Mouse (Mus musculus) kidney, embryonic 16.5 days (tissue): Measurements from ENCODE around the gene Olfr1437. TPM values are rescaled to one million over a fixed set of nuclear protein-coding genes. Genes with fewer than 3 reads are reported as not detected.
"Not testable (repeated sequence)": the region's sequence is repeated elsewhere in the genome, so short reads cannot be mapped to it uniquely, and the experiment has no call there.

Experiments
- ATAC-seq: fragments of 200-750 bp; cut with Nextera tagmentation; 2 replicates; pipeline ENCODE4 v1.8.0; 2017; ENCODE audit warnings: moderate TSS enrichment; ENCODE audit not compliant: low FRiP score, low TSS enrichment
- H3K27ac ChIP-seq: fragments of 300-500 bp; sonication (generic); 2 replicates; pipeline ENCODE4 v1.5.1; 2014; ENCODE audit warnings: low read length
- H3K27me3 ChIP-seq: fragments of 300-500 bp; sonication (generic); 2 replicates; pipeline ENCODE4 v1.6.1; 2014; ENCODE audit warnings: low read length, control low read depth, mixed read lengths; ENCODE audit not compliant: insufficient read depth
- H3K36me3 ChIP-seq: fragments of 300-500 bp; sonication (generic); 2 replicates; pipeline ENCODE4 v1.6.1; 2014; ENCODE audit warnings: low read length, control low read depth, mixed read lengths; ENCODE audit not compliant: insufficient read depth
- H3K4me1 ChIP-seq: fragments of 300-500 bp; sonication (generic); 2 replicates; pipeline ENCODE4 v1.6.1; 2014; ENCODE audit warnings: low read length, control low read depth, mixed read lengths; ENCODE audit not compliant: insufficient read depth
- H3K4me2 ChIP-seq: fragments of 300-500 bp; sonication (generic); replicated peaks from 2 replicates; pipeline ENCODE4 v1.6.1; 2014; ENCODE audit warnings: low read depth, low read length
- H3K4me3 ChIP-seq: fragments of 300-500 bp; sonication (generic); 2 replicates; pipeline ENCODE4 v1.5.1; 2014; ENCODE audit warnings: mild to moderate bottlenecking, low read length
- H3K9ac ChIP-seq: fragments of 300-500 bp; sonication (generic); replicated peaks from 2 replicates; pipeline ENCODE4 v1.6.1; 2014; ENCODE audit warnings: low read length
- H3K9me3 ChIP-seq: fragments of 300-500 bp; sonication (generic); 2 replicates; pipeline ENCODE4 v1.6.1; 2016; ENCODE audit warnings: low read length, control low read depth
- WGBS: fragments of 180-500 bp; shearing (Covaris S2); extraction: QIAGEN DNeasy Blood & Tissue Kit; methylation state at CpG from one replicate; pipeline ENCODE4 v1.1.7; 2014; 5-methylcytosine and 5-hydroxymethylcytosine counted together
- polyA plus RNA-seq: library from polyadenylated mRNA; unstranded; fragments of >200 nt; fragmentation: Nextera tagmentation; extraction: Ambion mirVana; gene quantifications from 2 replicates; pipeline ENCODE4 v1.2.1, GENCODE M21; 2015

The Olfr1437 gene
- polyA plus RNA-seq: not detected in 2 replicates

DNA sequence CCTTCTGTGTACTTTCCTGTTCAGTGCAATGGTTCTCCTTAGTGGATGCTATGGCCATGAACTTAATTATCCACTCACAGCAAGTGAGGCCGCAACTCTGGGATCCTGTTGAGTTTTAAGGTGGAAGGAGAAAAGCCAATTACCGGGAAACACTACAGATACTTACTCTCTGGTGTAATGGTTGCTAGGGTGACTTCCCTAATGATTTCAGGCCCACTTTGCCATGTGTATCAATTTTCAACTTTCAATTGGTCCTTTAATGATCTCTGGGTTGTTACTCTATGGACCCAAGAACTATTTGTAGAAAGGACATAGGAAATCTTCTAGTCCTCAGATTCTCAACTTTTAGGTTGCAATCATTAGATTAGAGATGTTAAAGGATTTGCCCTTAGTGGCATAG is at the start of gene Olfr1437:
Gene Olfr1437 (minus strand): TSS at position 101 of the 400 bp plus-strand sequence.
- Histone ChIP-seq H3K4me1 (no peaks in the 10 kb centered on the region), H3K9ac (no peak within 1 kb of the TSS), H3K36me3 (no peaks in the 10 kb centered on the region), H3K4me3 (no peak within 1 kb of the TSS), H3K9me3 (no peaks in the 10 kb centered on the region), H3K4me2 (no peak within 1 kb of the TSS), H3K27me3 (no peaks in the 10 kb centered on the region), H3K27ac (no peak within 1 kb of the TSS)
- WGBS: 79% methylated on average over 2 of the region's 2 CpGs
- no peak for ATAC-seq

DNA sequence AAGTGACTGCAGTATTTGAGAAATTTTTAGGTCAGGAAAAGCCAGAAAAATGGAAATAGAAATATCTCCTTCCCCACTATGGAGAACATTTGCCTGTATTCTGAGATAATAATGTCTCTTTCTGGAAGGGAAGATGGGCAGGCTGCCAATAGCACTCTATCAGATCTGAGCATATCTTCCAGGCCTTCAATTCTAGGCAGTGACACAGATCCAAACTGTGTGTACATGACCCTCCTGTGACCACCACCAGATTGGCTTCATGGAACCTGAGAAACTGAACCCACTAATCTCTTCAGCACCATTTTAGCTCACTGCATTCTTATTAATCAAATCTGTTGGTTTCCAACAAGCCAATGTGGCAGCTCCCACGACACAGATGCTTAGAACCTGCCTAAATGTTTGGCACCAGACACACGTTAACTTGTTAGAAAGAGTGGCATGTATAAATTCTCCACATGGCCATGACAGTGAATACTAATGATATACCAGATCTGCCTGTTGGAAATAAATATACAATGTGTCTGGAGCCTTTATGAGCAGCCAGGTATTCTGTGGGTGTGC is 49.6 kb upstream of the Olfr1437 start:
- no peaks in the 10 kb centered on the region for H3K4me1 ChIP-seq
- no peak overlapping the region for H3K4me2 ChIP-seq
- H3K4me3 ChIP-seq: no peak overlapping the region
- H3K9ac ChIP-seq: no peak overlapping the region
- no peak overlapping the region for H3K27ac ChIP-seq
- whole genome bisulfite sequencing: 73% methylated on average over 2 of the region's 2 CpGs
- no peaks in the 10 kb centered on the region for H3K36me3 ChIP-seq
- no peaks in the 10 kb centered on the region for H3K9me3 ChIP-seq
- no peaks in the 10 kb centered on the region for H3K27me3 ChIP-seq
- ATAC-seq: no peak

DNA sequence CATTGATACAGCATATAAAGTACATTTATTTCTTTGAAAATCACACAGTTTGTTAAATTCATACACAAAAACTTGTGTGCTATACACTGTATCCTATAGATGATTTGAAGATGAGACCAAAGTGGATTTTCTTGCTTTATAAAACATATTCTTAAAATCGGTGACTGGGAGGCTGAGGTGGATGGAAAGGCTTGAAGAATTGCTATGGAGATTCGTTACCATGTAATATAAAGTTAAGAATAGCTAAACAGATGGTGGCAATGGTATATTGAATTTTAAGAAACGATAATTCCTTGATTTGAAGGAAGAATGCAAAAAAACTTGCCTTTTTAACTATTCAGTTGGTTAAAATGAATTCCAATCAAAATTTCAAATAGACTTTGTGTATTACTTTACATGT is 48.1 kb upstream of the Olfr1437 start:
- Histone ChIP-seq H3K9ac (no peak overlapping the region), H3K36me3 (no peaks in the 10 kb centered on the region), H3K4me1 (no peaks in the 10 kb centered on the region), H3K4me2 (no peak overlapping the region), H3K9me3 (no peaks in the 10 kb centered on the region), H3K27ac (no peak overlapping the region), H3K27me3 (no peaks in the 10 kb centered on the region), H3K4me3 (no peak overlapping the region)
- WGBS: 84% methylated on average over 3 of the region's 3 CpGs
- ATAC-seq: no peak

DNA sequence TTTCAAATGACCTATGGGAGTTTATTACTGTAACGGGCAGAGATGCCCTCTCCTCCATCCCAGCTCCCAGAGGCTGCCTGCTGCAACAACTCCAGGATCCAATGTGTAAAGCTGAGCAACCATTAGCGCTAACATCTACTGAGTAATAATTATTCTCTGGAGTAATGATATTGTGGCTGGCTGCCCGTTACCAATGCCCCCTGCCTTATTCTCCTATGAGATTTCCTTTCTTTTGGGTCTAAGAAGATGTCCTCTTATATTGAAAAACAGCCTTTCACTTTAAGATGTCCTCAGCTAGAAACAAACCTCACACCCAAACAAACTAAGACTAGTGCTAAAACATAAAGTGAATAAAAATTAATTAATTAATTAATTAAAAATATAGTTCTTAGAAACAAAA is 10.9 kb upstream of the Olfr1437 start, which contains the start of gene Olfr1438-ps1:
Gene Olfr1438-ps1 (minus strand): TSS at position 101 of the 400 bp plus-strand sequence.
- no peak for ATAC-seq
- no peaks in the 10 kb centered on the region for H3K36me3 ChIP-seq
- H3K9me3 ChIP-seq: no peaks in the 10 kb centered on the region
- no peak within 1 kb of the TSS for H3K9ac ChIP-seq
- 86% methylated on average over 3 of the region's 3 CpGs for WGBS
- H3K4me3 ChIP-seq: no peak within 1 kb of the TSS
- no peak within 1 kb of the TSS for H3K27ac ChIP-seq
- H3K4me1 ChIP-seq: no peaks in the 10 kb centered on the region
- H3K4me2 ChIP-seq: no peak within 1 kb of the TSS
- no peaks in the 10 kb centered on the region for H3K27me3 ChIP-seq

DNA sequence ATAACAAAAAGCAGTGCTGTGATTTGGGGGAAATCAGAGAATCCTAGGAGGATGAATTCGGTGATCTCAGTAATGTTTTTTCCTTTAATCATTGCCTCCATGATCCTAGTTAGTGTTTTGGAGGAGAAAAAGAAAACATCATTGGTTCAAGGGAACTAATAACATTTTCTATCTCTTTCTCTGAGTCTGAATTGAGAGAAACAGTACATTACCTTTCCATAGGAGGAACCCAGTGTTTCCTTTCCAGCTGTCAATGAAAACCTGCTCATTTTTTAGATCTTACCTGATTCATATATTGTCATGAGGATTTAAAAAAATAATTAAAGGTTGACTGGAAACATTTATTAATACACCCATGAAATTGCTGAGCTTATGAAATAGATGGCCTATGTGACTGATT is 25.9 kb downstream of the Olfr1437 start, which contains the start of gene Olfr1436:
Gene Olfr1436 (minus strand): TSS at position 101 of the 400 bp plus-strand sequence.
- H3K9me3 ChIP-seq, H3K4me2 ChIP-seq: not testable (repeated sequence)

DNA sequence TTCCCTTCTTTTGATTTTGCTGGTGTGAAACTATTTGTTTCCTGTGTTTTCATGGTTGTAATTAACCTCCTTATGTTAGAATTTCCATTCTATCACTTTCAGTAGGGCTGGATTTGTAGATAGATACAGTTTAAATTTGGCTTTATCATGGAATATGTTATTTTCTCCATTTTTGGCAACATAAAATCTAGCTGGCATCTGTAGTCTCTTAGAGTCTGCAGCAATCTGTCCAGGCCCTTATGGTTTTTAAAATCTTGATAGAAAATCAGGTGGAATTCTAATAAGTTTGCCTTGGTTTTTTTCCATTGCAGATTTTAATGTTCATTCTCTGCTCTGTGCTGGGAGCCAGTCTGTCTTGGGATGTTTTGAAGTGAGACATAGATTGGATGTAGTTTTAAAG is 31.9 kb downstream of the Olfr1437 start:
- H3K36me3 ChIP-seq: no peaks in the 10 kb centered on the region

More for the DNA sequence above, 25.9 kb downstream of the Olfr1437 start, which contains the start of gene Olfr1436:
- not testable (repeated sequence) for H3K4me1 ChIP-seq, H3K4me3 ChIP-seq, H3K9ac ChIP-seq, H3K27me3 ChIP-seq, H3K27ac ChIP-seq, H3K36me3 ChIP-seq, ATAC-seq
- 68% methylated on average over 1 of the region's 1 CpGs for WGBS

DNA sequence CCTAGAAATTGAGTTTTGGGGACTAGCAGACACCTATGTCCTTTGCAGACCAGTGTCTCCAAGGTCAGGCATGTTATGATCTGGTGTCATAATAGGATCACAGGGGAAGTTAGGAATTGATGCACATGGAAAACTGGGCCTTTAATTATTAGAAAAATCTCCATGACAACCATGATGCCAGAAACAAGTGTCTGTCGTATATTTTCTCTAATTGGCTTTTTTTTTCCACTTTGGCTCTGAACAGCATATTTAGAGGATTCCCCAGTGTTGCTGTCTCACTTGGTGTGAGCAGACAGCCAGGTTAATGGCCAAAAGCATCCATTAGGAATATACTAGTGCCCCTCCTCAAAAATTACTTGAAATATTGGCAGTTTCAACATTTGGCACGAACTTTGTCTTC is 45.3 kb downstream of the Olfr1437 start, which contains the start of gene Olfr1434:
Gene Olfr1434 (plus strand): TSS at position 301 of the 400 bp plus-strand sequence.
- Histone ChIP-seq H3K4me2 (no peak within 1 kb of the TSS), H3K36me3 (no peaks in the 10 kb centered on the region), H3K9me3 (no peaks in the 10 kb centered on the region), H3K9ac (no peak within 1 kb of the TSS), H3K4me3 (no peak within 1 kb of the TSS), H3K27ac (no peak within 1 kb of the TSS), H3K4me1 (no peaks in the 10 kb centered on the region), H3K27me3 (no peaks in the 10 kb centered on the region)
- no peak for ATAC-seq
- 76% methylated on average over 2 of the region's 2 CpGs for WGBS

More for the DNA sequence above, 31.9 kb downstream of the Olfr1437 start:
- no peak for ATAC-seq
- H3K27ac ChIP-seq: no peak overlapping the region
- H3K4me3 ChIP-seq: no peak overlapping the region
- H3K9ac ChIP-seq: no peak overlapping the region
- H3K4me1 ChIP-seq: no peaks in the 10 kb centered on the region
- no peaks in the 10 kb centered on the region for H3K9me3 ChIP-seq
- H3K27me3 ChIP-seq: no peaks in the 10 kb centered on the region
- no peak overlapping the region for H3K4me2 ChIP-seq

Other genes with a start within 250 kb of the Olfr1437 start
- gene Olfr1425, start 247.4 kb downstream of the Olfr1437 start, polyA plus RNA-seq: not detected in 2 replicates
- not detected in 2 replicates for gene Olfr1426, start 233.1 kb downstream of the Olfr1437 start, polyA plus RNA-seq
- not detected in 2 replicates for gene Olfr1427, start 221.8 kb downstream of the Olfr1437 start, polyA plus RNA-seq
- gene Olfr1428, start 209.2 kb downstream of the Olfr1437 start, polyA plus RNA-seq: not detected in 2 replicates
- not detected in 2 replicates for gene Olfr76, start 201.9 kb downstream of the Olfr1437 start, polyA plus RNA-seq
- not detected in 2 replicates for gene Olfr1555-ps1, start 155.0 kb downstream of the Olfr1437 start, polyA plus RNA-seq
- not detected in 2 replicates for gene Olfr1431, start 124.5 kb downstream of the Olfr1437 start, polyA plus RNA-seq
- gene Olfr1432, start 92.5 kb downstream of the Olfr1437 start, polyA plus RNA-seq: not detected in 2 replicates
- not detected in 2 replicates for gene Olfr262, start 83.4 kb downstream of the Olfr1437 start, polyA plus RNA-seq
- not detected in 2 replicates for gene Olfr235, start 64.1 kb downstream of the Olfr1437 start, polyA plus RNA-seq
- gene Olfr1434, start 45.2 kb downstream of the Olfr1437 start, polyA plus RNA-seq: not detected in 2 replicates
- gene Olfr1436, start 26.0 kb downstream of the Olfr1437 start, polyA plus RNA-seq: not detected in 2 replicates
- not detected in 2 replicates for gene Olfr1438-ps1, start 10.8 kb upstream of the Olfr1437 start, polyA plus RNA-seq
- not detected in 2 replicates for gene Olfr1440, start 62.2 kb upstream of the Olfr1437 start, polyA plus RNA-seq
- not detected in 2 replicates for gene Olfr1441, start 92.3 kb upstream of the Olfr1437 start, polyA plus RNA-seq
- not detected in 2 replicates for gene Pfpl, start 102.8 kb upstream of the Olfr1437 start, polyA plus RNA-seq
- 0.54 and 0.62 TPM in 2 replicates for gene Mpeg1, start 135.7 kb upstream of the Olfr1437 start, polyA plus RNA-seq
- 6.1 and 6.6 TPM in 2 replicates for gene Dtx4, start 176.4 kb upstream of the Olfr1437 start, polyA plus RNA-seq
- 24.3 and 26.0 TPM in 2 replicates for gene Fam111a, start 220.6 kb upstream of the Olfr1437 start, polyA plus RNA-seq